Mouse (Mus musculus): Measurements from ENCODE around the gene Dglucy.

DNA sequence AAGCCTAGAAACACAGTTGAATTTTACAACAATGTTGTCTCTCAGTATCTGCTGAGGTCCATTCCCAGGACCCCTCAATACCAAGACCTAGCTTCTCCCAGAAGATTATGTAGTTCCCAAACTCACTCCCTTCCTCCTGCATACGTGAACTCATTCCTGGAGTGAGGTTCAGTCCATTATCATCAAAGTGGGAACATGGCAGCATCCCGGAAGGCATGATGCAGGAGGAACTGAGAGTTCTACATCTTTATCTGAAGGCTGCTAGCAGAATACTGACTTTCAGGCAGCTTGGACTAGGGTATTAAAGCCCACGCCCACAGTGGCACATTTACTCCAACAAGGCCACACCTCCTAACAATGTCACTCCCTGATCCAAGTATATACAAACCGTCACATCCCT is 64.3 kb downstream of the Dglucy start:
- TF ChIP-seq POLR2A (IDR thresholded peaks at IDR 0.05; ENCODE audit: borderline replicate concordance, extremely low read depth, low read depth, low read length) (no peak), CTCF (IDR thresholded peaks at IDR 0.05; ENCODE audit: insufficient read depth, low read length) (no peak)

All from lung, adult 2 months (tissue).